Mouse (Mus musculus) intestine, postnatal 0 days (tissue): ENCODE data around the gene Katnbl1. TPM values are rescaled to one million over a fixed set of nuclear protein-coding genes. Genes with fewer than 3 reads are reported as not detected.

Experiments used
- ATAC-seq: fragments of 200-750 bp; cut with Nextera tagmentation; 2 replicates; pipeline ENCODE4 v1.8.0; 2017; ENCODE audit warnings: mild to moderate bottlenecking, moderate TSS enrichment, moderate library complexity
- H3K27ac ChIP-seq: fragments of 300-500 bp; sonication (generic); 2 replicates; pipeline ENCODE4 v1.5.1; 2014; ENCODE audit warnings: mild to moderate bottlenecking, low read depth, low read length, moderate library complexity
- H3K27me3 ChIP-seq: fragments of 300-500 bp; sonication (generic); replicated peaks from 2 replicates; pipeline ENCODE4 v1.6.1; 2014; ENCODE audit warnings: low read length, mixed read lengths; ENCODE audit not compliant: control insufficient read depth, insufficient read depth
- H3K36me3 ChIP-seq: fragments of 300-500 bp; sonication (generic); 2 replicates; pipeline ENCODE4 v1.6.1; 2014; ENCODE audit warnings: mild to moderate bottlenecking, moderate library complexity; ENCODE audit not compliant: control insufficient read depth, insufficient read depth
- H3K4me1 ChIP-seq: fragments of 300-500 bp; sonication (generic); replicated peaks from 2 replicates; pipeline ENCODE4 v1.6.1; 2014; ENCODE audit warnings: antibody characterized with exemption, low read length, mixed read lengths; ENCODE audit not compliant: control insufficient read depth, insufficient read depth
- H3K4me2 ChIP-seq: fragments of 300-500 bp; sonication (generic); replicated peaks from 2 replicates; pipeline ENCODE4 v1.6.1; 2014; ENCODE audit warnings: low read depth, mild to moderate bottlenecking, moderate library complexity
- H3K4me3 ChIP-seq: fragments of 300-500 bp; sonication (generic); 2 replicates; pipeline ENCODE4 v1.5.1; 2014; ENCODE audit warnings: low read depth, low read length
- H3K9ac ChIP-seq: fragments of 300-500 bp; sonication (generic); 2 replicates; pipeline ENCODE4 v1.6.1; 2014; ENCODE audit warnings: mild to moderate bottlenecking, low read depth, low read length
- H3K9me3 ChIP-seq: fragments of 300-500 bp; sonication (generic); 2 replicates; pipeline ENCODE4 v1.6.1; 2016; ENCODE audit warnings: mixed run types; ENCODE audit not compliant: control insufficient read depth
- CTCF ChIP-seq: sonication (generic); IDR thresholded peaks from 2 replicates; pipeline ENCODE4 v1.5.1; 2016; ENCODE audit warnings: low read depth, mild to moderate bottlenecking, control low read depth, antibody characterized with exemption, moderate library complexity
- WGBS: fragments of 180-500 bp; shearing (Covaris S2); extraction: QIAGEN DNeasy Blood & Tissue Kit; methylation state at CpG from one replicate; pipeline ENCODE4 v1.1.7; 2014; 5-methylcytosine and 5-hydroxymethylcytosine counted together
- polyA plus RNA-seq: library from polyadenylated mRNA; unstranded; fragments of >200 nt; fragmentation: Nextera tagmentation; extraction: Ambion mirVana; gene quantifications from 2 replicates; pipeline ENCODE4 v1.2.1, GENCODE M21; 2015

Gene Katnbl1
- polyA plus RNA-seq, 1 experiment from 2014 or later: 17.0 TPM

DNA sequence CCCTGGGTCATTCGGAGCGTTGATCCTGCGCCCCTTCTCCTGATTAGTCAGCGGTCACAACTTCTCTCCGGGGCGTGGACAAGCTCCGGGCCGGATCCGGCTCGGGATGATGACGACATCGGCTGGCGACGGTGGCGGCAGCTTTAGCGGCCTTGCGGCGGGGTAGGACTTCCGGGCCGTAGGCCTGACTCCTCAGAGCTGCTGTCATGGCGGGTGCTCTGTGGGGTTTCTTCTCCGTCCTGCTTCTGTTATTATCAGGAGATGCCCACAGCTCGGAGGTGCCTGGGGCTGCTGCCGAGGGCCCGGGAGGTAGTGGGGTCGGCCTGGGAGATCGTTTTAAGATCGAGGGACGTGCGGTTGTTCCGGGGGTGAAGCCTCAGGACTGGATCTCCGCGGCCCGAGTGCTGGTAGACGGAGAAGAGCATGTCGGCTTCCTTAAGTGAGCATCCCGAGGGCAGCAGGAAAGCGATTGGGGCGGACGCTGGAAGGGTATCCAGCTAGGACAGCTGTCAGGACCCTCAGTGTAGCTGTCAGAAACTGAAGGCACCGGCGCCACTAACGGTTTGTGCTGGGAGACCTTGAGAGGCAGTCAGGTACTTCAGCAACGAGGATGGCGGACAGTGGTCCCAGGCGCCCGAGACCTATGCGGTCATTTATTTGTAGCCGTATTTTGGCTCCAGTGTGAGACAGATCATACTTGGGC, 76.0 kb downstream of the Katnbl1 start, which contains the start of gene Emc7:
Gene Emc7, plus strand, starts transcription at position 136 of the 703 bp plus-strand sequence.
- H3K9ac ChIP-seq: peak within 1 kb of the TSS; percentile 86
- 0 out of 2 replicates have a peak, but pooled peaks cover 3% of the 10 kb centered on the region for H3K36me3 ChIP-seq
- H3K27ac ChIP-seq: peak within 1 kb of the TSS; percentile 74
- peak within 1 kb of the TSS; percentile 74 for H3K4me2 ChIP-seq
- TF ChIP-seq CTCF: no peak
- H3K4me1 ChIP-seq: peaks cover 10% of the 10 kb centered on the region; the same call in 1 of the 2 replicates
- under 1% methylated on average over 49 of the region's 49 CpGs for WGBS
- H3K4me3 ChIP-seq: peak within 1 kb of the TSS; percentile 97
- peak; percentile 99 for ATAC-seq
- no peaks in the 10 kb centered on the region for H3K9me3 ChIP-seq
- no peaks in the 10 kb centered on the region for H3K27me3 ChIP-seq

DNA sequence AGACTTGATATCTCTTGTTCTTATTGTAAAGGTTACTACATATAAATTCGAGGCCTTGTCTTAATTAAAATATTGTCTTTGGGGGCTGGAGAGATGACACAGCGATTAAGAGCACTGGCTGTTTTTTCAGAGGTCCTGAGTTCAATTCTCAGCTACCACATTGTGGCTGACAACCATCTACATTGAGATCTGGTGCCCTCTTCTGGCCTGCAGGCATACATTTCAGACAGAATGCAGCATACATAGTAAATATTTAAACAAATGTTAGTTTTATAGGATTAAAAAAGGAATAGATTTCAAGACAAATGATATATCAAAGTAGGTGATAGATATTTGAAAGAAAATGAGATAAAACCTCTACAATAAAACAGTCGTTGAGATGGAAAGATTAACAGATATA, 81.5 kb downstream of the Katnbl1 start:
- 94% methylated on average over 3 of the region's 3 CpGs for WGBS
- Histone ChIP-seq H3K4me3 (no peak overlapping the region), H3K9ac (no peak overlapping the region), H3K4me2 (no peak overlapping the region), H3K27me3 (no peaks in the 10 kb centered on the region), H3K27ac (no peak overlapping the region), H3K4me1 (peaks cover 9% of the 10 kb centered on the region; the same call in 1 of the 2 replicates), H3K9me3 (no peaks in the 10 kb centered on the region), H3K36me3 (peaks cover 28% of the 10 kb centered on the region)
- no peak for ATAC-seq
- peak; percentile 35; the same call in 1 of the 2 replicates for TF ChIP-seq CTCF

Other genes with a start within 250 kb of the Katnbl1 start
- gene Olfr1316, start 244.2 kb upstream of the Katnbl1 start, polyA plus RNA-seq: not detected in 2 replicates
- gene Olfr1317, start 238.9 kb upstream of the Katnbl1 start, polyA plus RNA-seq: not detected in 2 replicates
- not detected in 2 replicates for gene Olfr1318, start 225.0 kb upstream of the Katnbl1 start, polyA plus RNA-seq
- gene Lpcat4, start 139.7 kb upstream of the Katnbl1 start, polyA plus RNA-seq: 8.4 TPM in 2 replicates
- 0.03 TPM in 1 of 2 replicates, not detected in the other for gene Nutm1, start 119.9 kb upstream of the Katnbl1 start, polyA plus RNA-seq
- gene Nop10, start 117.3 kb upstream of the Katnbl1 start, polyA plus RNA-seq: 114 and 120 TPM in 2 replicates
- 6.9 and 8.0 TPM in 2 replicates for gene Slc12a6, start 113.4 kb upstream of the Katnbl1 start, polyA plus RNA-seq
- gene Gm21985, start 112.9 kb upstream of the Katnbl1 start, polyA plus RNA-seq: not detected in 2 replicates
- gene Emc4, start 11.2 kb upstream of the Katnbl1 start, polyA plus RNA-seq: 91.9 and 102 TPM in 2 replicates
- 20.0 and 20.6 TPM in 2 replicates for gene Emc7, start 75.8 kb downstream of the Katnbl1 start, polyA plus RNA-seq
- gene Chrm5, start 101.6 kb downstream of the Katnbl1 start, polyA plus RNA-seq: not detected in 2 replicates
- 5.0 and 5.9 TPM in 2 replicates for gene Aven, start 113.8 kb downstream of the Katnbl1 start, polyA plus RNA-seq